ENCODE assay signal across 9 mouse cellular contexts in the genomic region with DNA sequence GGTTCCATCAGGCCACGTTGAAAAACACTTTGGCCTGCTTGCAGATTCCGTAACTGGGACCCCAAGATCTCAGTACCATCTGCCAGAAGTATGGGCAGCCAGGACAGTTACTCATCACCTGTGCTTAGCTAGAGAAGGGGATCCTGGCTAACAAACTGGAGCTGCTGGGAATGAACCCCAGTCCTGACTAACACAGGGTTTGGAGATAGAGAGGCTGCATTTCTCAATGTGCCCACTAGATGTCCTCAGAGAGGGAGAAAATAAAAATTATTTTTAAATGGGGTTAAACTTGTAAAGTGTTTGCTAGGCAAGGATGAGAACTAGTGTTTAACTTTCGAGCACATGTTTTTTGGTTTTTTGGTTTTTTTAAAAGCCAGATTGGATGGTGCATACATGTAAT. TPM values are rescaled to one million over a fixed set of nuclear protein-coding genes. Genes with fewer than 3 reads are reported as not detected.
DNase-seq lines count a peak whose midpoint lies in the region; TF ChIP-seq lines count a peak whose summit lies in the region.
"Had no signal": no experiment of that assay in that cellular context is flagged by ENCODE, and none has a peak within 500 bp of the region (broad histone marks: within the 10 kb centered on the region; RNA-seq: fewer than 3 reads in every experiment).

No protein-coding gene starts in this region.

- intact Hi-C loops in gastrocnemius, postnatal 14 days (cut with DNase I; ENCODE audit: low total_unique reads) = no loop called here

- DNase-seq in gastrocnemius, adult 18-20 months (ENCODE audit: low spot score) = peak; percentile 30
- no peak for DNase-seq in gastrocnemius, postnatal 14 days
- peak; percentile 15 for DNase-seq in thymus, adult 2 months
- DNase-seq in thymus, adult 18-20 months = no peak
- peak; percentile 69 for DNase-seq in kidney, adult 9 months
- DNase-seq in lung, postnatal 14 days = peak; percentile 63
- peak; percentile 47 for DNase-seq in thymus, postnatal 4 days

- H3K27me3 ChIP-seq in thymus, adult 2 months (ENCODE audit: control insufficient read depth, insufficient read depth, low read length) = no peaks in the 10 kb centered on the region

- no peaks in the 10 kb centered on the region for H3K4me1 ChIP-seq in thymus, adult 2 months (replicated peaks; ENCODE audit: control insufficient read depth, insufficient read depth, low read length)
- H3K4me1 ChIP-seq in cortical plate, adult 2 months (ENCODE audit: control insufficient read depth, insufficient read depth, low read length) = no peaks in the 10 kb centered on the region

- no peak for TF ChIP-seq CTCF in thymus, adult 2 months (IDR thresholded peaks at IDR 0.05; ENCODE audit: borderline replicate concordance, control insufficient read depth, extremely low read depth, insufficient read depth, low read length, poor library complexity)
- TF ChIP-seq CTCF in cortical plate, adult 2 months (IDR thresholded peaks at IDR 0.05; ENCODE audit: extremely low read depth, insufficient read depth, low read length) = peak; percentile 45; the same call in 1 of the 2 replicates

- no peak overlapping the region for H3K27ac ChIP-seq in thymus, adult 2 months (ENCODE audit: control insufficient read depth, insufficient read depth, low read length)
- no peak overlapping the region for H3K27ac ChIP-seq in cortical plate, adult 2 months (ENCODE audit: insufficient read depth, low read length)

- H3K36me3 ChIP-seq in thymus, adult 2 months (ENCODE audit: control insufficient read depth, insufficient read depth, low read length) = no peaks in the 10 kb centered on the region

- no peak for TF ChIP-seq POLR2A in thymus, adult 2 months (IDR thresholded peaks at IDR 0.05; ENCODE audit: control insufficient read depth, extremely low read depth, insufficient read depth, low read length, poor library complexity)
- no peak for TF ChIP-seq POLR2A in cortical plate, adult 2 months (IDR thresholded peaks at IDR 0.05; ENCODE audit: extremely low read depth, insufficient read depth, low read length)

- no peak overlapping the region for H3K4me3 ChIP-seq in thymus, adult 2 months (ENCODE audit: control insufficient read depth, insufficient read depth, low read length)
- no peak overlapping the region for H3K4me3 ChIP-seq in cortical plate, adult 2 months (ENCODE audit: insufficient read depth, low read length)

- 72% methylated on average over 3 of the region's 3 CpGs for WGBS in thymus, adult 2 months

RNA-seq across cellular contexts. Expression of a gene that starts 11.2 kb away (rescaled TPM):
- total RNA-seq in gastrocnemius, adult 18-20 months (2021) = not detected
- total RNA-seq in gastrocnemius, postnatal 14 days (2021) = not detected
- polyA plus RNA-seq in thymus, adult 2 months (2012; rRNA removed) = 0.14 and 0.36 TPM in 2 replicates
- not detected in 2 replicates for polyA plus RNA-seq in cortical plate, adult 2 months (2012; rRNA removed)
- total RNA-seq: layer of hippocampus, adult 18-20 months had no signal

RNA-seq across cellular contexts. Expression of a gene that starts 29.0 kb away (rescaled TPM):
- under 1 TPM; 0.50 to 0.66 TPM for total RNA-seq in gastrocnemius, adult 18-20 months (2021)
- total RNA-seq in gastrocnemius, postnatal 14 days (2021) = 1 to 10 TPM; 1.5 to 1.6 TPM
- 2.7 and 6.0 TPM in 2 replicates for polyA plus RNA-seq in thymus, adult 2 months (2012; rRNA removed)
- polyA plus RNA-seq in cortical plate, adult 2 months (2012; rRNA removed) = 1.5 and 1.6 TPM in 2 replicates

RNA-seq across cellular contexts. Expression of a gene that starts 52.8 kb away (rescaled TPM):
- total RNA-seq in gastrocnemius, adult 18-20 months (2021) = 10 to 100 TPM; 33.2 to 34.5 TPM
- total RNA-seq in gastrocnemius, postnatal 14 days (2021) = 10 to 100 TPM; 10.9 to 12.9 TPM
- polyA plus RNA-seq in thymus, adult 2 months (2012; rRNA removed) = 13.3 and 16.2 TPM in 2 replicates
- polyA plus RNA-seq in cortical plate, adult 2 months (2012; rRNA removed) = 31.9 and 34.6 TPM in 2 replicates

Comparison
In these comparisons a context has a peak if more than half of its experiments do, and no peak if none do; other contexts are left out.
1. DNase-seq: peak in gastrocnemius, adult 18-20 months (single experiment), thymus, adult 2 months (single experiment), kidney, adult 9 months (single experiment), lung, postnatal 14 days (single experiment) and thymus, postnatal 4 days (single experiment); none in gastrocnemius, postnatal 14 days (single experiment) and thymus, adult 18-20 months (0 of 2).